Mouse (Mus musculus) heart, adult 2 months (tissue): Measurements from ENCODE around the gene Pole3.

Experiments
- CTCF ChIP-seq: fragments of 200-600 bp; IDR thresholded peaks from 2 replicates; pipeline ENCODE4 v1.8.1; 2022; ENCODE audit warnings: antibody characterized with exemption, mild to moderate bottlenecking, moderate library complexity
- POLR2A ChIP-seq: fragments of 200-500 bp; IDR thresholded peaks from 2 replicates; pipeline ENCODE4 v1.6.1; 2011; ENCODE audit warnings: mild to moderate bottlenecking, low read depth, low read length, control low read depth; ENCODE audit not compliant: insufficient read depth

DNA sequence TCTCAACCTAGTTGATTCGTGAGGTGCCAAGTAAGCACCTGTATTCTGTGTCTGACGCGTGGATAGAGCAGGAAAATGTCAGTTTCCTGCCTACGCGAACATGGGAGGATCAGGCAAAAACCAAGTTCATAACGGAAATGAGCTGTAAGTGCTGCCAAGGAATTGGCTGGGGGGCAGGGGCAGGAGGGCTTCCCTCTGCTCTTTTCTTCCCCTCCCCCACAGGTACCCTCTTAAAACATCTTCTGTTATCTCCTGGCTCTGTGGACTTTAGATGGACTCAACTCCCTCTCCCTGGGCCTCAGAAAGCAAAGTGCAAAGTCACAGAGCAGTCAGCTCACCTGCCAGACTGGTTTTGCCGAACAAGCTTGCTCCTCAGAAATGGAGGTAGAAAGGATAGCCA is 21.9 kb downstream of the Pole3 start:
- TF ChIP-seq CTCF, result no peak
- no peak for TF ChIP-seq POLR2A
